Mouse (Mus musculus): ENCODE data around the gene Asap2. TPM values are rescaled to one million over a fixed set of nuclear protein-coding genes. Genes with fewer than 3 reads are reported as not detected.

Gene Asap2
- polyA plus RNA-seq, 1 experiment from 2014 or later: 3.1 TPM

DNA sequence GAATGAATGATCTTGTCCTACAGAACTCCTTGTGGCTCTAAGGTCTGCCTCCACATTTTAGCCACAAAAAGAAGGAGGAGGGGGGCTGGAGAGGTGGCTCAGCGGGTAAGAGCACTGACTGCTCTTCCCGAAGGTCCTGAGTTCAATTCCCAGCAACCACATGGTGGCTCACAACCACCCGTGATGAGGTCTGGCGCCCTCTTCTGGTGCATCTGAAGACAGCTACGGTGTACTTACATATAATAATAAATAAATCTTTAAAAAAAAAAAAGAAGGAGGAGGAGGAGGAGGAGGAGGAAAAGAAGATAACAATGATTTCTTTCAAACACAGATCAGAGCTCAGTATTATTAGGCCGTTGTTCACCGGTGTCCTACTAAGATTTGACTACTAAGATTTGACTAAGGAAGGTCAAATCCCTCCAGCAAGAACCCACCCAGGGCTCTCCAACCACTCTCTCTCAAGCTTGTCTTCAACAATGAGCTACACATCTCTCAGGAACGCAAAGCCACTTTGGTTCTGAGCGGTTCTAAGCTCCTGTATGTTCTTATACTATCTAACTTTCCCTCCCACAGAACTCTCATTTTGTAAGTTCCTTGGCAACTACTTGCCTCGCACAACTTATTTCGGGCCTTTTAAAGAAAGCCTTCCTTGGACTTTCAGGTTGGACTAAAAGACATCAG lies 294.6 kb downstream of the Asap2 start, which contains the start of gene Cpsf3:
Gene Cpsf3, plus strand, starts transcription at position 631 of the 681 bp plus-strand sequence.
- Histone ChIP-seq H3K9me3 (replicated peaks) (no peaks in the 10 kb centered on the region), H3K36me3 (peaks cover 16% of the 10 kb centered on the region), H3K4me3 (peak within 1 kb of the TSS; percentile 80), H3K9ac (peak within 1 kb of the TSS; percentile 82), H3K4me2 (peak within 1 kb of the TSS; percentile 83), H3K27me3 (replicated peaks) (no peaks in the 10 kb centered on the region), H3K27ac (peak within 1 kb of the TSS; percentile 82), H3K4me1 (peaks cover 30% of the 10 kb centered on the region)
- no peak for ATAC-seq
- 47% methylated on average over 11 of the region's 11 CpGs for WGBS (ENCODE audit: insufficient replicate concordance)

DNA sequence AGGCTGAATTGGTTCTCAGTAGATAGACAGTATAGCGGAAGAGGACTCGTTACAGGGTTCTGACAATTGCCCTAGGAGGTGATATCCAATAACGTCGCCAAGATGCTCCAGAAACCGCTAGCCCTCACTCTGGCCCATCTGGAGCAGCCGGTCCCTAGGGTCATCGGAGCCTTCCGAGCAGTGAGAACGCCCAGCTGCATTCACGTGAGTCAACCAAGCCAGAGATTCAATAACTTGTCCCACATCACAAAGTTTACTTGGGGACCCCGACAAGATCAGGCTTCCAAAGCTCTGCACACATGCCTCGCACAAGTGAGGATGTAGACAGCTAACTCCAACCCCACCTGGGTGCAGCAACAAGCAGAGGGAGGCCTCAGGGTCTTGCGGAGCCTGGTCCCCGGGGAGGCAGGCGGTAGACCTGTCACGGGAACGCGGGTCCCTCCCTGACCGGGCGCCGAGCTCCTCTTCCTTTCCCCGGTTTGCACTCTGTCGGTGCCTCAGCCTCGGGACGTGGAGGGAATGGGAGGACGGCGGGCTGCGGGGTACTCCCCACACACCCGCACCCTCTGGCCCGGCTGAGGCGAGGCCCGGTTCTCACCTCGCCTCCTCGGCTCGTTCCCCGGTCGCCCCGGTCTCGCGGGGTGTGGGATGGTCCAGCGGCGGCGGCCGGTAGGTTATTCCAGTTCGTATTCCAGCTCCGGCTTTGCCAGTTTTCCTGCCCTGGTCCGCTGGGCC lies 295.4 kb downstream of the Asap2 start:
- Histone ChIP-seq H3K9ac (peak overlapping the region; percentile 82), H3K4me2 (peak overlapping the region; percentile 83), H3K4me3 (peak overlapping the region; percentile 80), H3K4me1 (peaks cover 30% of the 10 kb centered on the region), H3K9me3 (replicated peaks) (no peaks in the 10 kb centered on the region), H3K27me3 (replicated peaks) (no peaks in the 10 kb centered on the region), H3K36me3 (peaks cover 23% of the 10 kb centered on the region), H3K27ac (peak overlapping the region; percentile 78)
- ATAC-seq: peak; percentile 80
- under 1% methylated on average over 47 of the region's 47 CpGs for WGBS (ENCODE audit: insufficient replicate concordance)

DNA sequence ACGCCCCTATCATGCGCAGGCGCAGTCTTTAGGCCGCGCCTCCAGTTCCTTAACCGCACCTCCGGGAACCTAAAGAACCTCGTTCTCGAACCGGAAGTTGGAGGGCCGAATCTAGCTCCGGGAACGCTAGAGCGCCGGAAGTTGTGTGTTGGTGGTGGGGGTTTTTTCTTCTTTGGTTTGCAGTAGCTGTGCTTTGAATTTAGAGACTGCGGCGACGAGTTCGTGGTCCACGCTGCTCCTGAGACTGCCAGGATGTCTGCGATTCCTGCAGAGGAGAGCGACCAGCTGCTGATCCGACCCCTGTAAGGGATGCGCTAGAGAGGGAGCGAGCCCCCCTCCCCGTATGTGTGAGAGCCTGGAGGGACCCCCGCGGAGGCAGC lies 296.0 kb downstream of the Asap2 start, which contains the start of gene Itgb1bp1:
Gene Itgb1bp1, minus strand, starts transcription at position 42 of the 380 bp plus-strand sequence.
- peaks cover 30% of the 10 kb centered on the region for H3K4me1 ChIP-seq
- H3K27ac ChIP-seq: peak within 1 kb of the TSS; percentile 82
- H3K4me2 ChIP-seq: peak within 1 kb of the TSS; percentile 83
- H3K9ac ChIP-seq: peak within 1 kb of the TSS; percentile 82
- H3K9me3 ChIP-seq (replicated peaks): no peaks in the 10 kb centered on the region
- peak within 1 kb of the TSS; percentile 80 for H3K4me3 ChIP-seq
- peaks cover 29% of the 10 kb centered on the region for H3K36me3 ChIP-seq
- WGBS (ENCODE audit: insufficient replicate concordance): under 1% methylated on average over 28 of the region's 28 CpGs
- H3K27me3 ChIP-seq (replicated peaks): no peaks in the 10 kb centered on the region
- peak; percentile 92 for ATAC-seq

DNA sequence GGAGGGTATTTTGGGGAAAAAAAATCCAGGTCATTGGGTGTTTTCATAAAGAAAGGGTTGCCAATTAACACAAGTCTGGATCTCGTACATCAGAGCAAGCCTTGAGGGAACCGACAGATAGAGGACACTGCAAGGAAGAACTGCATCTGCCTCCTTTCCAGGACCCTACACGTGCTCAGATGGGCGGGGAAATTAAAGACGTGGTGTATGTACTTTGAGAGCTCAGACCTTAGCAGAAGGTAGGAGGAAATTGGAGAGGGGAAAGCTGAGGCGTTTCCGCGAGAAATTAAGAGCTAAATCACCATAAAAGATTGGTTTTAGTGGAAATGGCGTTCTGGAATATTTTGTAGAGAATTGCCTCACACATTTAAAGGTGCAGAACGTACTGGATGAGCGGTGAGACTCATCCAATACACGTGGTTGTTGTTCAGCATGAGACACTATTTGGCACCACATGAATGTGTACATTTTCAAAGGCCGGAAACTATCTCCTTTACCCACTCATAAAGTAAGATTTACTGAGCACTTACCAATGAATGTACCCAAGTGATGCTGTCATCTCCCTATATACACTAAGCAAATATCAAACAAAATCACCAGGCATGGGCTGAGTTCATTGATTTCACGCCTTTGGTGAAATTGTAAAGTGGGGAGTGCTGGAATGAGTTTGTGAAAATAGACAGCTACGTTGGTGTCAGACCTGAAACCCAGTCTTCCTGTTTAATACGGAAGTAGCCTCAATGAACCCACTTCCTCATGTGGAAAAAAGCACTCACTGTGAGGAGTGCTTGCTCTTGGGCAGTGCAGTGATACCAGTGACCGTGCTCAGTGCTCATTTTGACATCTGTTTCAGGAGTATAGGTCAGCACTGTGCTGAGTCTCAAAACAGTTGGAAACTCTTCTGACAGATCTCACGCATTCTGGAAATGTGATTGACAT lies 296.7 kb downstream of the Asap2 start:
- no peak for ATAC-seq
- peak overlapping the region; percentile 81 for H3K9ac ChIP-seq
- peak overlapping the region; percentile 83 for H3K4me2 ChIP-seq
- H3K36me3 ChIP-seq: peaks cover 36% of the 10 kb centered on the region
- H3K27me3 ChIP-seq (replicated peaks): no peaks in the 10 kb centered on the region
- H3K9me3 ChIP-seq (replicated peaks): no peaks in the 10 kb centered on the region
- peak overlapping the region; percentile 80 for H3K4me3 ChIP-seq
- H3K27ac ChIP-seq: peak overlapping the region; percentile 82
- H3K4me1 ChIP-seq: peaks cover 30% of the 10 kb centered on the region
- WGBS (ENCODE audit: insufficient replicate concordance): 14% methylated on average over 18 of the region's 18 CpGs

DNA sequence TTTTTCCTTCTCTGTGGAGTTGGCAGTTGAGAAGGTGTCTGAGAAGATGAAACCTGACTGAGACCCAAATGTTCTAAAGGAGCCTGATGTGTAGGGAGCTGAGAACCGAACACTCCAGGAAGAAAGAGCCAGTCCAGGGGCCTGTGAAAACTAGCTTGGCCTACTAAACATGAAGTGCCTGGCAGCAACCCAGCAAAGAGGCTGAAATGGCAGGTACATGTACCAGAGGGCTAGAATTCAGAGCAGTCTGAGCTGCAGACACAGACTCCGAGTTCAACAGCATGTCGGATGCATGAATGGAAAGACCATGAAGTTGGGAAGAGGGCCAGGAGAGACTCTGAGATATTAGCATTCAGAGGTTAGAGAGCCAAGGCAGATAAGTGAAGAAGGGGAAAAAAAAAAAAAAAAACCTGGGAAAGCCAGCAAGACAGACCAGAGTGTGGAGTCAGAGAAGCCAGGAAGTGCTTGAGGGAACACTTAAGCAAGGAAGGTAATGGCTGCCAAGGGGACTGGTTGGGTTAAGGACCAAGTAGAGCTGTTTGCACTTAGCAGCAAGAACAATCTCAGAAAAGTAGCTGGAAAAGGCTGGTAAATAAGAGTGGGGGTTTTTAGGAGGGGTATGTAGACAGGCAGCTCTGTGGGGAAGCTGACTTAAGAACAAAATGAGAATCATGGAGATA lies 298.6 kb downstream of the Asap2 start:
- Histone ChIP-seq H3K4me2 (no peak overlapping the region), H3K27me3 (replicated peaks) (no peaks in the 10 kb centered on the region), H3K4me3 (no peak overlapping the region), H3K9ac (no peak overlapping the region), H3K9me3 (replicated peaks) (no peaks in the 10 kb centered on the region), H3K36me3 (peaks cover 55% of the 10 kb centered on the region), H3K27ac (no peak overlapping the region), H3K4me1 (peaks cover 30% of the 10 kb centered on the region)
- WGBS (ENCODE audit: insufficient replicate concordance): 86% methylated on average over 3 of the region's 3 CpGs
- ATAC-seq: no peak

DNA sequence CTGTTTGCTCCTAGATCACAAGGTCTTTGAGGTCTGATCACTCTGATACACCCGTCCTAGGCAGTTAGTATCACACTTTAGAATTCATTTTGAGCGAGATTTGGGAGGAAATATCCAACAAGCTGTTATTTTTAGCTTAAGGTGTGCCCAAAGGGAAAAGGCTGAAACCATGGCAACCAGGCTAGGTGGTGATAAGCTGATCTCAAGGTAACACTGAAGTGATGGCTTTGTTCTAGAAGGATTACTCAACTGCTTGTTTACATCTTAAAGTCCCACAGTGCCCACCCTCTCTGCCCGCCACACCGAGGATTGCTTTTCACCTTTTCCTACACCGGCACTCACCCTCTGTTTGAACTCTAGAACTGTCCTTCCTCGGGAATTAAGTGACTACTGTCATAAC lies 299.4 kb downstream of the Asap2 start:
- ATAC-seq: no peak
- no peak overlapping the region for H3K27ac ChIP-seq
- no peaks in the 10 kb centered on the region for H3K9me3 ChIP-seq (replicated peaks)
- H3K4me3 ChIP-seq: no peak overlapping the region
- 77% methylated on average over 6 of the region's 6 CpGs for WGBS (ENCODE audit: insufficient replicate concordance)
- peaks cover 63% of the 10 kb centered on the region for H3K36me3 ChIP-seq
- no peak overlapping the region for H3K9ac ChIP-seq
- no peaks in the 10 kb centered on the region for H3K27me3 ChIP-seq (replicated peaks)
- peaks cover 30% of the 10 kb centered on the region for H3K4me1 ChIP-seq
- no peak overlapping the region for H3K4me2 ChIP-seq

DNA sequence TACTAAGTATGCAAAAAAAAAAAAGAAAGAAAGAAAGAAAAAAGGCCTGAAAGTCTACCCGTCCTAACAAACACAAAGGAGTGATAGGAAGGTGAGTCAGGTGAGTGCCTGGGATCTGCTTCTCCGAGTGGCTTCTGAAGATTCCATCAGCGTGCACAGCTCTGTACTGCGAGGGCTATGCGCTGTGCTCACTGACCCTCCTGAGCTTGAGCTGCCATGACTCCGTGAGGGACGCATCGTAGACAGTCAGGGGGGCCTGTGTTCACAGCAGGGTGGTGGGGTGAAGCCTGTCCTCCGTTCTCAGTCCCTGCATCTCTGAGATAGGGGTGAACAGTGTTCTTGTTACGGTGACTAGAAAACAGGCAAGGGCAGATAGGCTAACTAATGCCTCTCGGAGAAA lies 308.6 kb downstream of the Asap2 start:
- Histone ChIP-seq H3K4me2 (no peak overlapping the region), H3K27ac (no peak overlapping the region), H3K9me3 (replicated peaks) (no peaks in the 10 kb centered on the region), H3K36me3 (peaks cover 91% of the 10 kb centered on the region), H3K27me3 (replicated peaks) (no peaks in the 10 kb centered on the region), H3K4me1 (peaks cover 15% of the 10 kb centered on the region), H3K9ac (no peak overlapping the region), H3K4me3 (no peak overlapping the region)
- ATAC-seq: no peak
- WGBS (ENCODE audit: insufficient replicate concordance): 86% methylated on average over 11 of the region's 11 CpGs

DNA sequence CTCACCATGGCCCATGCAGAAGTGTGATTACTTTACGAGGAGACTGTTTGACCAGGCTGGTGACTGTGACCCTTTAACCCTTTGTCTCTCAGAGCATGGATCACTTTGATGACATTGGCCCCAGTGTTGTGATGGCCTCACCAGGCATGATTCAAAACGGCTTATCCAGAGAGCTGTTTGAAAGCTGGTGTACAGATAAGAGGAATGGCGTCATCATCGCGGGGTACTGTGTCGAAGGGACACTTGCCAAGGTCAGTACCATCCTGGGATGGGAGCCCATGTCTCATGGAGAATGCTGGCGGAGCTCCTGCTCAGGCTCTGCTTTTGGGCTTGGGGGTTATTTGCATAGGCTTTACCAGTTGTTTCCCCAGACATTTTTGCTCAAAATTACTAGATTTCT lies 311.1 kb downstream of the Asap2 start:
- ATAC-seq: no peak
- Histone ChIP-seq H3K9ac (no peak overlapping the region), H3K4me3 (no peak overlapping the region), H3K9me3 (replicated peaks) (no peaks in the 10 kb centered on the region), H3K4me2 (no peak overlapping the region), H3K36me3 (peaks cover 91% of the 10 kb centered on the region), H3K27ac (no peak overlapping the region), H3K4me1 (peaks cover 15% of the 10 kb centered on the region), H3K27me3 (replicated peaks) (no peaks in the 10 kb centered on the region)
- WGBS (ENCODE audit: insufficient replicate concordance): 74% methylated on average over 7 of the region's 7 CpGs

DNA sequence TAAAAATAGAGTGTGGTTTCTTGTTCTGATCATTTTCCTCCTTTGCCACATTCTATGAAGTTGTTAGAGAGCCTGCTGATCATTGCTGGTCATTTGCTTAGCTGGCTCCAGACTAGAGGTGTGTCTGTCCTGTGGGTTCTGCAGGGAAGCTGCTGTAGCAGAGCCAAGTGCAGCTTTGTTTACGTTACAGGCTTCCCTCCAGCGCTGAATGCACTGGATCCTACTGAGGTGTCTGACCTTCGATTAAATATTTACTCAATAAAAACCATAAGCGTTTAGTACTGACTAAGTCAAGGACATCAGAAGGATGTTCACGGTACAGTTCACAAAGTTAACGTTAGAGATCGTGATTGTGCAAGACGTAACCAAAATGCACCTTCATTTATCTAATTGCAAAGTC lies 311.7 kb downstream of the Asap2 start:
- 73% methylated on average over 8 of the region's 8 CpGs for WGBS (ENCODE audit: insufficient replicate concordance)
- Histone ChIP-seq H3K9ac (no peak overlapping the region), H3K4me2 (no peak overlapping the region), H3K9me3 (replicated peaks) (no peaks in the 10 kb centered on the region), H3K36me3 (peaks cover 92% of the 10 kb centered on the region), H3K4me1 (peaks cover 15% of the 10 kb centered on the region), H3K27me3 (replicated peaks) (no peaks in the 10 kb centered on the region), H3K4me3 (no peak overlapping the region), H3K27ac (no peak overlapping the region)
- no peak for ATAC-seq

DNA sequence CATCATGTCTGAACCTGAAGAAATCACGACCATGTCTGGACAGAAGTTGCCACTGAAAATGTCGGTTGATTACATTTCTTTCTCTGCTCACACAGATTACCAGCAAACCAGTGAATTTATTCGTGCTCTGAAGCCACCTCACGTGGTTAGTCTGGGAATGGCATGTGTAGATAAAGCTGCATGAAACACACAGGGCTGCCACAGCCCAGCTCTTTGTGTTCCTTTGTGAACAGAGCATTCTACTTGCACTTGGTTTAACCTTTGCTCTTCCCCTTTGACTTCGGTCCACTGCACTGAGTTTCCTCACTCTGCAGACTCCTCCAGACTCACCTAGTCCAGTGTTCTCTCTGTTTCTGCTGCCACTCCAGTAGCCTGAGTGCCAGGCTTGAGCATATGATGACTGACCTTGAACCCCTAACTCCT lies 312.1 kb downstream of the Asap2 start:
- Histone ChIP-seq H3K9ac (no peak overlapping the region), H3K4me1 (peaks cover 15% of the 10 kb centered on the region), H3K27ac (no peak overlapping the region), H3K4me2 (no peak overlapping the region), H3K9me3 (replicated peaks) (no peaks in the 10 kb centered on the region), H3K36me3 (peaks cover 91% of the 10 kb centered on the region), H3K4me3 (no peak overlapping the region), H3K27me3 (replicated peaks) (no peaks in the 10 kb centered on the region)
- peak; percentile 57 for ATAC-seq
- WGBS (ENCODE audit: insufficient replicate concordance): 25% methylated on average over 5 of the region's 5 CpGs

DNA sequence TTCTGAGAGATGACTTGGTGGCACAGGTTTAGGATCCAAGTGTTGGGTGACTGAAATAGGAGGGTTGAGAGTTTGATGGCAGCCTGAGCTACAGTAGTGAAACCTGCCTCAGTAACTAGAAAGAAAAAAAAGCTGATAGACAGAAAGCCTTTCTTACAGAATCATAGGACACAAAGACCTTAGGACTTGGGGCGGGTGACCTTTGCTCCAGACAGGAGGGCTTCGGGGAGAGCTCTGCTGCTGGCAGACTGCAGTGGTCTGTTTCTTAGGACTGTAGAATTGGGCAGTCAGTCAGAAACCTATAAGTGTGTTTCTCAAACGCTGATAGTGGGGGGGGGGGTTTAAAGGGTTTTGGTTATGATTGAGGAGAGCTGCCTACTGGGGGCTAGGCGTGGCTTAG lies 315.5 kb downstream of the Asap2 start:
- H3K4me3 ChIP-seq: no peak overlapping the region
- H3K27me3 ChIP-seq (replicated peaks): no peaks in the 10 kb centered on the region
- WGBS (ENCODE audit: insufficient replicate concordance): 89% methylated on average over 4 of the region's 4 CpGs
- H3K36me3 ChIP-seq: peaks cover 94% of the 10 kb centered on the region
- no peak overlapping the region for H3K9ac ChIP-seq
- H3K4me2 ChIP-seq: no peak overlapping the region
- no peaks in the 10 kb centered on the region for H3K9me3 ChIP-seq (replicated peaks)
- H3K27ac ChIP-seq: no peak overlapping the region
- H3K4me1 ChIP-seq: peaks cover 15% of the 10 kb centered on the region
- no peak for ATAC-seq
